Mouse (Mus musculus): ENCODE results near the gene Ttc24.

DNA sequence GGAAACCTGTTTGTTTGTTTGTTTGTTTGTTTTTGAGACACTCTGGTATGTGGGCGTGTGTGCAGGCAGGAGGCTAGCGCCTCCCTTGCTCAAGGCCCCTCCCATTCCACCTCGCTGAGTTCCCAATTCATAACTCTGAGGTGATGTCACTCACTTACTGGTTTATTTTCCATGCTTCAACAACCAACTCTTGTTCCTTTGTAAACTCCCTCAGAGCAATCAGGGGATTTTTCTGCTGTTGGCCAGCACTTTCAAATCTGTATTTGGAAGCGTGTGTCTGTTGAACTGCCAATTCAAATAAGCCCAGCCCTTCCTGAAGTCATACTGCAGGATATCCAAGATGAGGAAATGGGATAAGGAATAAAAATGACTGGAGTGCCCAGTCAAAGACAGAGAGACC, 4.6 kb upstream of the Ttc24 start:
- no peak for TF ChIP-seq CTCF (IDR thresholded peaks at IDR 0.05; ENCODE audit: low read depth)
- no peak for TF ChIP-seq EP300 (optimal IDR thresholded peaks at IDR 0.05)
